Mouse (Mus musculus): ENCODE data around the gene Comp. TPM values are rescaled to one million over a fixed set of nuclear protein-coding genes. Genes with fewer than 3 reads are reported as not detected.
A peak's percentile ranks its signal among the peaks of the same experiment; 100 is the strongest.

Gene Comp
- polyA plus RNA-seq, 1 experiment from 2014 or later = 0.32 TPM

DNA sequence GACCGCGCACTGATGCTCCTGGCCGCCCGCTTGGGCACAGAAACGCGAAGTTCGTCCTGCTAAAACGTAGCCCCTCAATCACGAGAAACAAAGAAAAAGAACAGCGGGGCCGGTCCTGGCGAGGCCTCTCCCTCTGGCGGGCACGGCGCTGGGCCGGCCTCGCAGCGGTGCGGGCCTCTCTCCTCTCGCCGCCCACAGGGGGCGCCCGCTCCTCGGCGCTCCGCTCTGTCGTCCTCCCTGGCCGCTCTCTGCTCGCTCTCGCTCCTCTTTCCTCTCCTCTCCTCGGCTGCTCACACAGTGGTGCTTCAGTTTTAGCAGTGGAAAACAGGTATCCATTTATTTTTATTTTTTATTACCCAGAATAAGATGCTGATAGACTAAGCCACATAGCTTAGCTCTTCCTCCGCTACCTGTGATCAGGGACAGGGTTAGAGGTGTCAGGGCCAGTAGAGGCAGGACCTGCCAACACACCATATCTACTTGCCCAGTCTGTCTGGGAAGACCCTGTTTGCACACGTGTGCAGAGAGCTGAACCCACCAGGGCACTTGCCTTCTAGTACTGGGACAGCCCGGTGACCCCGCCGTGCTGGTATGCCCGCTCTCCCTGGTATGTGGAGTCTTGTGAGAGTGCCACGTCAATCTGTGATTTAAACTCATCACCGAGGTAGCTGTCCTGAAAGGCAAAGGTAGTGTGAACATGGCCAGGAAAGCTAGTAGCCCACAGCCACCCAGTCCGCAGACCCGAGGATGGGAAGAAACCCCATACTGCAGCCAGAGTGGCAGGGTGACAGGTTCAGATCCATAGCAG lies 41.1 kb upstream of the Comp start:
- peaks cover 23% of the 10 kb centered on the region for H3K4me1 ChIP-seq (ENCODE audit: control insufficient read depth, insufficient read depth, low read length)
- ATAC-seq (ENCODE audit: insufficient read depth, low FRiP score, low TSS enrichment) = peak; percentile 60; the same call in 1 of the 2 replicates
- no peaks in the 10 kb centered on the region for H3K27me3 ChIP-seq (ENCODE audit: control insufficient read depth, insufficient read depth, low read length)
- H3K4me3 ChIP-seq (ENCODE audit: low read depth, low read length) = no peak overlapping the region
- peaks cover 31% of the 10 kb centered on the region for H3K36me3 ChIP-seq (ENCODE audit: control insufficient read depth, insufficient read depth, low read length)
- H3K4me2 ChIP-seq (ENCODE audit: low read depth) = 0 out of 2 replicates have a peak overlapping the region, but pooled peaks have one; percentile 16
- peak; percentile 88 for DNase-seq (ENCODE audit: low spot score)
- H3K9ac ChIP-seq (ENCODE audit: low read length) = 0 out of 2 replicates have a peak overlapping the region, but pooled peaks have one; percentile 32
- 25% methylated on average over 37 of the region's 41 CpGs for WGBS
- H3K27ac ChIP-seq (ENCODE audit: low read depth, low read length) = no peak overlapping the region
- no peaks in the 10 kb centered on the region for H3K9me3 ChIP-seq (ENCODE audit: control insufficient read depth, low read length)

DNA sequence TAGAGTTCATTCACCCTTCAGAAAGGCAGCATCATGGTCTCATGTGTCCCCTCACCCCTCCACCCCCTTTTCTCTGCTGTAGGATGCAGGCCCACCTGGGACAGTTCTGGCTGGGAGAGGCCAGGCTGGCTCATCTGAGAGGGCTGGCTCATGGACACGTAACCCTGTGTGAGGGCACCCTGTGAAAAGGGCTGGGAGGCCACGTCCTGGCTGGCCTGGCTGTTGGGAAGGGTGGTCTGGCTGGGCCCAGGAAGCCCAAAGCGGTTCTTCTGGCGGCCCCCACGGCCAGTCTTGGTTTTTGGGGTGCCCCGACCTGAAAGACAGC lies 40.5 kb upstream of the Comp start:
- Histone ChIP-seq H3K9ac (ENCODE audit: low read length) (no peak overlapping the region), H3K27me3 (ENCODE audit: control insufficient read depth, insufficient read depth, low read length) (no peaks in the 10 kb centered on the region), H3K4me1 (ENCODE audit: control insufficient read depth, insufficient read depth, low read length) (peaks cover 23% of the 10 kb centered on the region), H3K36me3 (ENCODE audit: control insufficient read depth, insufficient read depth, low read length) (peaks cover 36% of the 10 kb centered on the region), H3K4me3 (ENCODE audit: low read depth, low read length) (no peak overlapping the region), H3K27ac (ENCODE audit: low read depth, low read length) (no peak overlapping the region), H3K4me2 (ENCODE audit: low read depth) (no peak overlapping the region), H3K9me3 (ENCODE audit: control insufficient read depth, low read length) (no peaks in the 10 kb centered on the region)
- ATAC-seq (ENCODE audit: insufficient read depth, low FRiP score, low TSS enrichment) = no peak
- WGBS = 91% methylated on average over 6 of the region's 6 CpGs
- DNase-seq (ENCODE audit: low spot score) = no peak

GRCm38 (mm10) chr8:70338931-70339330 lies 34.4 kb upstream of the Comp start:
- 97% methylated on average over 7 of the region's 7 CpGs for WGBS
- no peak overlapping the region for H3K4me2 ChIP-seq (ENCODE audit: low read depth)
- peaks cover 46% of the 10 kb centered on the region for H3K36me3 ChIP-seq (ENCODE audit: control insufficient read depth, insufficient read depth, low read length)
- H3K27ac ChIP-seq (ENCODE audit: low read depth, low read length) = no peak overlapping the region
- no peaks in the 10 kb centered on the region for H3K27me3 ChIP-seq (ENCODE audit: control insufficient read depth, insufficient read depth, low read length)
- no peaks in the 10 kb centered on the region for H3K4me1 ChIP-seq (ENCODE audit: control insufficient read depth, insufficient read depth, low read length)
- ATAC-seq (ENCODE audit: insufficient read depth, low FRiP score, low TSS enrichment) = no peak
- H3K9ac ChIP-seq (ENCODE audit: low read length) = no peak overlapping the region
- no peak overlapping the region for H3K4me3 ChIP-seq (ENCODE audit: low read depth, low read length)
- no peaks in the 10 kb centered on the region for H3K9me3 ChIP-seq (ENCODE audit: control insufficient read depth, low read length)
- no peak for DNase-seq (ENCODE audit: low spot score)

DNA sequence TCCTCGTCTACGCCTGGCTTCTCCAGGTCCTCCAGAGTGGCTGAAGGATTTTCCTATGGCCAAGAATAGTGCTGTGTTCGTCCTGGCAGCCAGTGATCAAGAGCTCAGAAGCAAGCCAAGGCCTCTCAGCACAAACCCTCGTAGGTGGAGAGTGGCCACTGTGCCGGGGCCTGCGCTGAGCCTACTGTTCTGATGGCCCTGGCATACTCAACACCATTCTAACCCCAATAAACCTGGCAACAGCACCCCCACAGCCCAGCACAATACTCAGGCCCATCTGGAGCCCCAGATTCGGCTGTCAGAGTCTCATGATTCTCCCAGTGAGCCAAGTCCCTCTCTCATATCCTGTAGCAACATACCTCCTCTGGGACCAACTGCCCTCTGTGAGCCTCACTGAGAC lies 32.7 kb upstream of the Comp start:
- Histone ChIP-seq H3K9me3 (ENCODE audit: control insufficient read depth, low read length) (no peaks in the 10 kb centered on the region), H3K27me3 (ENCODE audit: control insufficient read depth, insufficient read depth, low read length) (no peaks in the 10 kb centered on the region), H3K36me3 (ENCODE audit: control insufficient read depth, insufficient read depth, low read length) (peaks cover 33% of the 10 kb centered on the region), H3K27ac (ENCODE audit: low read depth, low read length) (no peak overlapping the region), H3K4me1 (ENCODE audit: control insufficient read depth, insufficient read depth, low read length) (no peaks in the 10 kb centered on the region), H3K4me2 (ENCODE audit: low read depth) (no peak overlapping the region), H3K9ac (ENCODE audit: low read length) (no peak overlapping the region), H3K4me3 (ENCODE audit: low read depth, low read length) (no peak overlapping the region)
- WGBS = 91% methylated on average over 7 of the region's 7 CpGs
- ATAC-seq (ENCODE audit: insufficient read depth, low FRiP score, low TSS enrichment) = no peak
- no peak for DNase-seq (ENCODE audit: low spot score)

DNA sequence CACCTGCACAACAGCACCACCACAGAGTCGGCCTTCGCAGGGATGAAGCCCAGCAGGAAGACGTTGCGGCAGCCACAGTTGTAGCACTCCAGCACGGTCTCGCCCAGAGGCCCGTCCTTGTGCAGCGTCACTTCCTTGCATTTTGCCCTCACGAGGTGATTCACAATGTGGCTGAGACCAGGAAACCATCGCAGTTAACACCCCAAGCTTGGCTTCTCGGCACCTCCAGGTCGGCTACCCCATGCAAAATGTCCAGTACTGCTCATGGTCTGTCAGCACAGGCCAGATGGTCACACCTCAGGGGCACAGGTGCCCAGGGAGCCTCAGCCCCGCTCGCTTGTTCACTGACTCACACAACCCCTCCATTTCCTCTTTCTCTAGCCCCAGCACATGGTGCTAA lies 31.4 kb upstream of the Comp start:
- H3K4me1 ChIP-seq (ENCODE audit: control insufficient read depth, insufficient read depth, low read length) = no peaks in the 10 kb centered on the region
- H3K36me3 ChIP-seq (ENCODE audit: control insufficient read depth, insufficient read depth, low read length) = peaks cover 30% of the 10 kb centered on the region
- H3K9ac ChIP-seq (ENCODE audit: low read length) = no peak overlapping the region

GRCm38 (mm10) chr8:70343076-70343475 lies 30.3 kb upstream of the Comp start:
- peaks cover 21% of the 10 kb centered on the region for H3K36me3 ChIP-seq (ENCODE audit: control insufficient read depth, insufficient read depth, low read length)

More for the DNA sequence above, 31.4 kb upstream of the Comp start:
- ATAC-seq (ENCODE audit: insufficient read depth, low FRiP score, low TSS enrichment) (no peak), DNase-seq (ENCODE audit: low spot score) (no peak)
- Histone ChIP-seq H3K27me3 (ENCODE audit: control insufficient read depth, insufficient read depth, low read length) (no peaks in the 10 kb centered on the region), H3K4me2 (ENCODE audit: low read depth) (no peak overlapping the region), H3K9me3 (ENCODE audit: control insufficient read depth, low read length) (no peaks in the 10 kb centered on the region), H3K27ac (ENCODE audit: low read depth, low read length) (no peak overlapping the region), H3K4me3 (ENCODE audit: low read depth, low read length) (no peak overlapping the region)
- 89% methylated on average over 14 of the region's 14 CpGs for WGBS

DNA sequence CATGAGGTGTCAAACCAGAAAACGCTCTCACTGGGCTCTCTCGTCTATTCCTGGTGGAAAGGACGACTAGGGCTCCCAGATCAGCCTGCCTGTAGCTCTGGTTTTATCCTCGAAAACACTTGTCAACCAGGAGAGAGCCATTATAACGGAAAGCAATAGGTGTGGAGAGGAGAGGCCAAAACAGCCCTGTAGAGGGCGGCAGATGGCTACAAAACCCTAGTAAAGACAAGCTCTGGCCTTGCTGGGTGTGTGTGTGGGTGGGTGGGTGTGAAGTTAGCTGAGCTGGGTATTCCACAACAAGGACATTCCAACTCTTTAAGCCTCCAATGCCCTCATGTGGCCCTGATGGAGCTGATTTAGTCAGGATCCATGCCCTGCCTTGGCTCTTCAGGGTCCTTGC lies 29.7 kb upstream of the Comp start:
- Histone ChIP-seq H3K9me3 (ENCODE audit: control insufficient read depth, low read length) (no peaks in the 10 kb centered on the region), H3K4me2 (ENCODE audit: low read depth) (no peak overlapping the region), H3K36me3 (ENCODE audit: control insufficient read depth, insufficient read depth, low read length) (peaks cover 19% of the 10 kb centered on the region), H3K27ac (ENCODE audit: low read depth, low read length) (no peak overlapping the region), H3K4me1 (ENCODE audit: control insufficient read depth, insufficient read depth, low read length) (no peaks in the 10 kb centered on the region), H3K9ac (ENCODE audit: low read length) (no peak overlapping the region), H3K27me3 (ENCODE audit: control insufficient read depth, insufficient read depth, low read length) (no peaks in the 10 kb centered on the region), H3K4me3 (ENCODE audit: low read depth, low read length) (no peak overlapping the region)
- ATAC-seq (ENCODE audit: insufficient read depth, low FRiP score, low TSS enrichment) = no peak
- WGBS = 57% methylated on average over 6 of the region's 6 CpGs
- DNase-seq (ENCODE audit: low spot score) = no peak

More at GRCm38 (mm10) chr8:70343076-70343475, 30.3 kb upstream of the Comp start:
- no peaks in the 10 kb centered on the region for H3K9me3 ChIP-seq (ENCODE audit: control insufficient read depth, low read length)
- no peak overlapping the region for H3K4me3 ChIP-seq (ENCODE audit: low read depth, low read length)
- H3K4me2 ChIP-seq (ENCODE audit: low read depth) = no peak overlapping the region
- no peak overlapping the region for H3K9ac ChIP-seq (ENCODE audit: low read length)
- WGBS = 63% methylated on average over 7 of the region's 7 CpGs
- no peaks in the 10 kb centered on the region for H3K27me3 ChIP-seq (ENCODE audit: control insufficient read depth, insufficient read depth, low read length)
- H3K27ac ChIP-seq (ENCODE audit: low read depth, low read length) = no peak overlapping the region
- ATAC-seq (ENCODE audit: insufficient read depth, low FRiP score, low TSS enrichment) = no peak
- DNase-seq (ENCODE audit: low spot score) = no peak
- H3K4me1 ChIP-seq (ENCODE audit: control insufficient read depth, insufficient read depth, low read length) = no peaks in the 10 kb centered on the region

DNA sequence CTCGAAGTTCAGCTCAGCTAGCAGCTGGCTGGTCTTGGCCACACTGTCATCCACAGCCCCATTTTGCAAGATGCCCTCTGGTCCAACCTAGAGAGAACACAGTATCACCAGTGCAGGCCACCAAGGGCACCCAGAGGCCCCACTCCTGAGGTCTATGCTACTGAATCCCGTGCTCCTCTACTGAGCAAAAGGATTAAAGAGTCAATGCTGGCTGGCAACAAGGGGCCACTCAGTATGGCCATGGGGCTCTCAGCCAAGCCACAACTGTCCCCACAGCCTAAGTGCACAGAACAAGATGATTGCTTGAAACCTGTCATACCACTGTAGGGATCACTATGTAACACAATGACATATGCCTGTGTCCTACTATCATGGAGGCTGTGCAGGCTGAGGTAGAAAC lies 29.1 kb upstream of the Comp start:
- WGBS = 94% methylated on average over 2 of the region's 2 CpGs
- no peaks in the 10 kb centered on the region for H3K27me3 ChIP-seq (ENCODE audit: control insufficient read depth, insufficient read depth, low read length)
- H3K9ac ChIP-seq (ENCODE audit: low read length) = no peak overlapping the region
- H3K36me3 ChIP-seq (ENCODE audit: control insufficient read depth, insufficient read depth, low read length) = peaks cover 16% of the 10 kb centered on the region
- ATAC-seq (ENCODE audit: insufficient read depth, low FRiP score, low TSS enrichment) (no peak), DNase-seq (ENCODE audit: low spot score) (no peak)
- H3K4me1 ChIP-seq (ENCODE audit: control insufficient read depth, insufficient read depth, low read length) = no peaks in the 10 kb centered on the region
- H3K27ac ChIP-seq (ENCODE audit: low read depth, low read length) = no peak overlapping the region
- no peaks in the 10 kb centered on the region for H3K9me3 ChIP-seq (ENCODE audit: control insufficient read depth, low read length)
- H3K4me3 ChIP-seq (ENCODE audit: low read depth, low read length) = no peak overlapping the region
- H3K4me2 ChIP-seq (ENCODE audit: low read depth) = no peak overlapping the region

DNA sequence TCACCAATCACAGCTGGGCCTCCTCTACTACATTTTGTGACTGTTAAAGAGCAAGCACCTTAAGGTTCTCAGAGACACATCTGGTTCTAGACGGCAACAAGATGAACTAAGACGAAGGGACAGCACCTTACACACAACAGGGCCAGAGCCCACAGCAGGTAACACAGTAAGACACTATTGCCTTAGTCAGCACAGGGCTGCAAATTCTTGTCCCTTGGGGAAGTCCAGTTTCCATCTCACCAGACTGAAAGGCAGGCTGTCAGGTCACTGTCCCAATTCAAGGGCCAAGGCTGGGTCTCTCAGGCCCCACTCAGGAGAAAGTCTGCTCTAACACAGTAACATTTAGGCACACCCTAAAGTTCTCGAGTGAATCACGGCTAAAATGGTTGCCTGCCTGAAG lies 25.9 kb upstream of the Comp start:
- Histone ChIP-seq H3K9me3 (ENCODE audit: control insufficient read depth, low read length) (no peaks in the 10 kb centered on the region), H3K4me1 (ENCODE audit: control insufficient read depth, insufficient read depth, low read length) (peaks cover 20% of the 10 kb centered on the region), H3K4me3 (ENCODE audit: low read depth, low read length) (no peak overlapping the region), H3K9ac (ENCODE audit: low read length) (no peak overlapping the region), H3K27me3 (ENCODE audit: control insufficient read depth, insufficient read depth, low read length) (no peaks in the 10 kb centered on the region), H3K4me2 (ENCODE audit: low read depth) (no peak overlapping the region), H3K36me3 (ENCODE audit: control insufficient read depth, insufficient read depth, low read length) (peaks cover 9% of the 10 kb centered on the region), H3K27ac (ENCODE audit: low read depth, low read length) (no peak overlapping the region)
- WGBS = 93% methylated on average over 4 of the region's 4 CpGs
- DNase-seq (ENCODE audit: low spot score) (no peak), ATAC-seq (ENCODE audit: insufficient read depth, low FRiP score, low TSS enrichment) (no peak)
